Mouse (Mus musculus) brain, embryonic 14.5 days (tissue): ENCODE results near the gene Resp18.

Experiments used
- CTCF ChIP-seq: fragments of 200-500 bp; IDR thresholded peaks from 2 replicates; pipeline ENCODE4 v1.5.1; 2012; ENCODE audit warnings: inconsistent platforms, mild to moderate bottlenecking, moderate library complexity, borderline replicate concordance; ENCODE audit not compliant: insufficient read depth, insufficient read length; ENCODE audit errors: extremely low read depth
- POLR2A ChIP-seq: fragments of 200-500 bp; IDR thresholded peaks from 2 replicates; pipeline ENCODE4 v1.6.1; 2012; ENCODE audit warnings: mild to moderate bottlenecking, inconsistent platforms, borderline replicate concordance; ENCODE audit not compliant: poor library complexity, insufficient read depth, insufficient read length, severe bottlenecking; ENCODE audit errors: extremely low read depth

DNA sequence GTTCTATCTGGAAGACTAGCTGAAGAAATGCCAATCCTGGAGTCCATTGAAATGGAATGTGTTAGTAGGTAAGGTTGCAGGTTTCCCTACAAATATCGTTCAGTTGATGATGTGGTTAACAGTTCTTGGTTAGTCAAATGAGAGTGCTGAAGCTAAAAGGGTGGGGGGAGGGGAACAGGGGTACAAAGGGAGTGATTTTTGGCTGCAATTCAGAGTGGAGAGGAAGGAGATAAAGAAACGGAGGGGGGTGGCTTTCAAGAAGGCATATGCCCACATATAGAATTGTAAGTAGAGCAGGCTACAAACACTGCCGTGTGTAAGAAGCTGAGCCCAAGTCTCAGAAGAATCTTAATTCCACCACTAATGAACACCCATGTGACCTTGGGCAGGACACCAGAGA is 52.7 kb downstream of the Resp18 start:
- TF ChIP-seq POLR2A = no peak
- no peak for TF ChIP-seq CTCF
